Mouse (Mus musculus) stomach, postnatal 0 days (tissue): ENCODE measurements at regions not wholly inside any gene's neighbourhood (a gene's known extent, or its start where the extent isn't known, plus 50 kb on each side); places are given as distances from the start of the nearest gene placed in this dataset.
"Not testable (repeated sequence)": the region's sequence is repeated elsewhere in the genome, so short reads cannot be mapped to it uniquely, and the experiment has no call there.

Source experiments
- ATAC-seq: fragments of 200-750 bp; cut with Nextera tagmentation; 2 replicates; pipeline ENCODE4 v1.8.0; 2017; ENCODE audit not compliant: low FRiP score, low TSS enrichment
- DNase-seq: peaks from one replicate; pipeline ENCODE4 v3.0.0-alpha.2; 2016; ENCODE audit warnings: low spot score
- H3K27ac ChIP-seq: fragments of 300-500 bp; sonication (generic); replicated peaks from 2 replicates; pipeline ENCODE4 v1.5.1; 2014; ENCODE audit warnings: mild to moderate bottlenecking, control low read depth
- H3K27me3 ChIP-seq: fragments of 300-500 bp; sonication (generic); 2 replicates; pipeline ENCODE4 v1.6.1; 2014; ENCODE audit warnings: low read length; ENCODE audit not compliant: control insufficient read depth, insufficient read depth
- H3K36me3 ChIP-seq: fragments of 300-500 bp; sonication (generic); 2 replicates; pipeline ENCODE4 v1.6.1; 2014; ENCODE audit warnings: low read length, mixed read lengths; ENCODE audit not compliant: control insufficient read depth, insufficient read depth
- H3K4me1 ChIP-seq: fragments of 300-500 bp; sonication (generic); replicated peaks from 2 replicates; pipeline ENCODE4 v1.6.1; 2014; ENCODE audit warnings: antibody characterized with exemption; ENCODE audit not compliant: control insufficient read depth, insufficient read depth
- H3K4me2 ChIP-seq: fragments of 300-500 bp; sonication (generic); replicated peaks from 2 replicates; pipeline ENCODE4 v1.6.1; 2014; ENCODE audit warnings: low read depth, mild to moderate bottlenecking, control low read depth, moderate library complexity
- H3K4me3 ChIP-seq: fragments of 300-500 bp; sonication (generic); 2 replicates; pipeline ENCODE4 v1.5.1; 2014; ENCODE audit warnings: low read depth, low read length, control low read depth
- H3K9ac ChIP-seq: fragments of 300-500 bp; sonication (generic); 2 replicates; pipeline ENCODE4 v1.6.1; 2014; ENCODE audit warnings: mild to moderate bottlenecking, low read length, control low read depth, mixed read lengths
- H3K9me3 ChIP-seq: fragments of 300-500 bp; sonication (generic); 2 replicates; pipeline ENCODE4 v1.6.1; 2016; ENCODE audit warnings: low read length; ENCODE audit not compliant: control insufficient read depth
- CTCF ChIP-seq: IDR thresholded peaks from 2 replicates; pipeline ENCODE4 v1.5.1; 2016; ENCODE audit warnings: antibody characterized with exemption, low read depth, mild to moderate bottlenecking, moderate library complexity
- EP300 ChIP-seq: optimal IDR thresholded peaks from 2 replicates; pipeline ENCODE3; 2016; ENCODE audit warnings: antibody characterized with exemption
- WGBS: fragments of 180-500 bp; shearing (Covaris S2); extraction: QIAGEN DNeasy Blood & Tissue Kit; methylation state at CpG from one replicate; pipeline ENCODE4 v1.1.7; 2014; 5-methylcytosine and 5-hydroxymethylcytosine counted together

GRCm38 (mm10) chr3:9100761-9101160 is 509.1 kb downstream of the Zfp704 start:
- no peak overlapping the region for H3K4me3 ChIP-seq
- H3K4me2 ChIP-seq, result no peak overlapping the region
- ATAC-seq (no peak), DNase-seq (no peak)
- TF ChIP-seq EP300, result no peak
- TF ChIP-seq CTCF, result no peak
- no peaks in the 10 kb centered on the region for H3K9me3 ChIP-seq
- H3K36me3 ChIP-seq, result no peaks in the 10 kb centered on the region
- no peaks in the 10 kb centered on the region for H3K27me3 ChIP-seq
- no peak overlapping the region for H3K27ac ChIP-seq
- H3K9ac ChIP-seq, result no peak overlapping the region
- WGBS, result 59% methylated on average over 8 of the region's 8 CpGs
- no peaks in the 10 kb centered on the region for H3K4me1 ChIP-seq

GRCm38 (mm10) chr3:9098441-9098840 is 511.4 kb downstream of the Zfp704 start:
- ATAC-seq, result no peak
- DNase-seq, result no peak

DNA sequence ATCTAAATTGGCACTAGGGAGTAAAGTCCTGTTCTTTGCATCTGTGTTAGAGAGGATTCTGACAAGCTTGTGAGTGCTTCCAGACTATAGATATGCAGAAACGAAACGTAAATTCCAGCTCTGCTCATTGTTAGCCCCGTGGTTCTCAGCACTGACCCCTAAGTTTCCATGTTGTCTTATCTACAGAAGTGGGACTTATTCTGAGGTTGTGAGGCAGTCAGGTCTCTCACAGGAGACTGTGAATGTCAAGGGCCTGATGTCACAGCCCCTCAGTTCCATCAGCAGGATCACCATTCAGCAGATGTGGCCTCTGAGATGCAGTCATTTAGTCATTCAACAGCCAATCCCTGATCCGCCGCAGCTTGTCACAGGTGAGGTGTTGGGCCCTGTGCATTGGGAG is 525.8 kb downstream of the Zfp704 start:
- Histone ChIP-seq H3K27me3 (no peaks in the 10 kb centered on the region), H3K9ac (no peak overlapping the region), H3K36me3 (no peaks in the 10 kb centered on the region), H3K4me2 (no peak overlapping the region), H3K9me3 (no peaks in the 10 kb centered on the region), H3K4me3 (no peak overlapping the region), H3K27ac (no peak overlapping the region), H3K4me1 (no peaks in the 10 kb centered on the region)
- WGBS, result 86% methylated on average over 5 of the region's 5 CpGs
- TF ChIP-seq EP300 (no peak), CTCF (no peak)
- ATAC-seq, result no peak
- DNase-seq, result no peak

More at GRCm38 (mm10) chr3:9098441-9098840, 511.4 kb downstream of the Zfp704 start:
- Histone ChIP-seq H3K9me3 (no peaks in the 10 kb centered on the region), H3K36me3 (no peaks in the 10 kb centered on the region), H3K4me1 (no peaks in the 10 kb centered on the region), H3K4me2 (no peak overlapping the region), H3K27me3 (no peaks in the 10 kb centered on the region), H3K27ac (no peak overlapping the region), H3K9ac (no peak overlapping the region), H3K4me3 (no peak overlapping the region)
- WGBS, result 83% methylated on average over 10 of the region's 10 CpGs
- TF ChIP-seq CTCF (no peak), EP300 (no peak)

GRCm38 (mm10) chr3:9082061-9082460 is 527.8 kb downstream of the Zfp704 start:
- TF ChIP-seq EP300 (no peak), CTCF (no peak)
- ATAC-seq (no peak), DNase-seq (no peak)
- no peaks in the 10 kb centered on the region for H3K9me3 ChIP-seq
- no peak overlapping the region for H3K27ac ChIP-seq
- no peak overlapping the region for H3K4me3 ChIP-seq
- no peaks in the 10 kb centered on the region for H3K27me3 ChIP-seq
- H3K4me1 ChIP-seq, result no peaks in the 10 kb centered on the region
- H3K4me2 ChIP-seq, result no peak overlapping the region
- H3K9ac ChIP-seq, result no peak overlapping the region
- H3K36me3 ChIP-seq, result no peaks in the 10 kb centered on the region
- WGBS, result 69% methylated on average over 7 of the region's 7 CpGs

DNA sequence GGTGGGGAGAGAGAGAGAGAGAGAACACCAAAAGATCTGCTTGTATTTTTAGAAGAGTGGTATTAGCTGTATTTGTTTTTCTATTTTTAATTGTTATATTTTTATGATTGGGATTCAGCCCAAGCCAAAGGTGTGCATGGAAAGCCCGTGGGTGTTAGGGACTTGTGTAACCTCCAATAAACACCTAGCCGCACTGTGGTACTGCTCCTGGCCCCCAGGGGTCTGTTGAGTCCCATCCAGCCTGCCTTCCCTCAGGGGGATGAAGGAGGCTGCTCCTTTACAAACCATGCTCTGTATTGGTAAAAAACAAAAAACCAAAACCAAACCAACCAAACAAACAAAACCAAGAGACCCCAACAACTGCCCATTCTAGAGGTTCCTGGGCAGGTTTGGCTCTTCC is 531.7 kb downstream of the Zfp704 start:
- H3K4me3 ChIP-seq, result no peak overlapping the region
- H3K9me3 ChIP-seq, result no peaks in the 10 kb centered on the region
- no peak overlapping the region for H3K27ac ChIP-seq
- no peaks in the 10 kb centered on the region for H3K36me3 ChIP-seq
- H3K27me3 ChIP-seq, result no peaks in the 10 kb centered on the region
- H3K9ac ChIP-seq, result no peak overlapping the region
- TF ChIP-seq CTCF (no peak), EP300 (no peak)
- no peaks in the 10 kb centered on the region for H3K4me1 ChIP-seq
- no peak for DNase-seq
- no peak for ATAC-seq
- 75% methylated on average over 2 of the region's 2 CpGs for WGBS
- no peak overlapping the region for H3K4me2 ChIP-seq

- Histone ChIP-seq H3K4me3 (no peak overlapping the region), H3K9ac (no peak overlapping the region), H3K36me3 (no peaks in the 10 kb centered on the region), H3K27ac (no peak overlapping the region), H3K9me3 (no peaks in the 10 kb centered on the region), H3K4me1 (no peaks in the 10 kb centered on the region), H3K27me3 (no peaks in the 10 kb centered on the region), H3K4me2 (no peak overlapping the region)
- 24% methylated on average over 3 of the region's 3 CpGs for WGBS
- ATAC-seq, result peak; percentile 60; the same call in 1 of the 2 replicates
- peak; percentile 89 for TF ChIP-seq CTCF
- no peak for TF ChIP-seq EP300
- DNase-seq, result peak; percentile 75
Measured at GRCm38 (mm10) chr3:9076696-9077095, 533.2 kb downstream of the Zfp704 start.

DNA sequence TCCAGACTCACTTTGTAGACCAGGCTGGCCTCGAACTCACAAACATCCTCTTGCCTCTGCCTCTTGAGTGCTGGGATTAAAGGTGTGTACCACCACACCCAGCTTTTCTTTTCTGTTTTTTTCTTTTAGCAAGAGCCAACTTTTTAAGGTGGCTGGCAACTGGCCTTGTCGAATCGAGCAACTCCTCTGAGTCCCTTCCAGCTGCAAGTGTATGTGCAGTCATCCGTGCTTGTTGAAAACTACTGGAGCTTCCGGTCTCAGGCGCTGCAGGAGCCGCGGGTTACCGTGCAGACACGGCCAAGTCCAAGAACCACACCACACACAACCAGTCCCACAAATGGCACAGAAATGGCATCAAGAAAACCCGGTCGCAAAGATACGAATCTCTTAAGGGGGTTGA is 537.4 kb downstream of the Zfp704 start:
- not testable (repeated sequence) for H3K4me3 ChIP-seq, DNase-seq, H3K9me3 ChIP-seq, H3K4me2 ChIP-seq, H3K4me1 ChIP-seq, H3K27me3 ChIP-seq, H3K27ac ChIP-seq, H3K36me3 ChIP-seq, H3K9ac ChIP-seq, ATAC-seq
- 90% methylated on average over 13 of the region's 13 CpGs for WGBS
